Comparison of ENCODE assay signal across 8 mouse cellular contexts in the genomic region with DNA sequence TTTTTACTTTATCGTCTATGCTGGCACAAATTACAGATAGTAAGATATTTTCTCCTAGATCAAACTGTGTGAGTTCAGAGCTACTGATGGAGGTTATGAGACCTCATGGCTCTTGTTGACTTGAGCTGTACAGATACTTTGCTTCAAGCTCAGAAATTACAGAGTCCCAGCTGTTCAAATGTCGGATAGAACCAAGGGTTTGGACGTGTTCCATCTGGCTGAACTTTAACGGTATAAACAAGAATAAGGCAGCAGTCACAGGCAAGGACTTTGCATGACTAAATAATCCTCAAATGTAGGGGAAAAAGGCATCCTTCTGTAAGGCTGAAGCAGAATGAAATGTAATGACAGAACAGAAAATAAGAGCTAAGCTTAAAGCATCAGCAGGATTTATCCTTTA.
DNase-seq lines count a peak whose midpoint lies in the region; TF ChIP-seq lines count a peak whose summit lies in the region.

No protein-coding gene starts in this region.

- H3K27ac ChIP-seq in layer of hippocampus, adult 2 months = peak overlapping the region; percentile 76

- peak; percentile 25 to 26 for DNase-seq in cerebellum, postnatal 10 days
- DNase-seq in cerebellum, postnatal 4 days (ENCODE audit: low spot score in 2 of 2) = no peak
- peak; percentile 19 to 49 for DNase-seq in layer of hippocampus, adult 2 months (ENCODE audit: low spot score in 2 of 2)
- DNase-seq in layer of hippocampus, postnatal 25 days (ENCODE audit: extremely low spot score in 1 of 2, low spot score in 1 of 2) = no peak
- DNase-seq in heart, adult 9 months (ENCODE audit: low spot score in 2 of 2) = peak; percentile 51 to 67
- peak; percentile 43 for DNase-seq in layer of hippocampus, adult 9-11 months
- no peak for DNase-seq in spleen, postnatal 4 days (ENCODE audit: low spot score in 2 of 2)
- no peak for DNase-seq in Muller cell, postnatal 12 days (ENCODE audit: inconsistent ontology term)

- H3K4me3 ChIP-seq in layer of hippocampus, adult 2 months = no peak overlapping the region

- no peak for TF ChIP-seq CTCF in layer of hippocampus, adult 2 months (conservative IDR thresholded peaks at IDR 0.05)

Comparison
In these comparisons a context has a peak if more than half of its experiments do, and no peak if none do; other contexts are left out.
1. DNase-seq: peak in cerebellum, postnatal 10 days (2 of 2), layer of hippocampus, adult 2 months (2 of 2), heart, adult 9 months (2 of 2) and layer of hippocampus, adult 9-11 months (single experiment); none in cerebellum, postnatal 4 days (0 of 2), layer of hippocampus, postnatal 25 days (0 of 2), spleen, postnatal 4 days (0 of 2) and Muller cell, postnatal 12 days (single experiment).